Mouse (Mus musculus): ENCODE measurements at regions not wholly inside any gene's neighbourhood (a gene's known extent, or its start where the extent isn't known, plus 50 kb on each side); places are given as distances from the start of the nearest gene placed in this dataset.

DNA sequence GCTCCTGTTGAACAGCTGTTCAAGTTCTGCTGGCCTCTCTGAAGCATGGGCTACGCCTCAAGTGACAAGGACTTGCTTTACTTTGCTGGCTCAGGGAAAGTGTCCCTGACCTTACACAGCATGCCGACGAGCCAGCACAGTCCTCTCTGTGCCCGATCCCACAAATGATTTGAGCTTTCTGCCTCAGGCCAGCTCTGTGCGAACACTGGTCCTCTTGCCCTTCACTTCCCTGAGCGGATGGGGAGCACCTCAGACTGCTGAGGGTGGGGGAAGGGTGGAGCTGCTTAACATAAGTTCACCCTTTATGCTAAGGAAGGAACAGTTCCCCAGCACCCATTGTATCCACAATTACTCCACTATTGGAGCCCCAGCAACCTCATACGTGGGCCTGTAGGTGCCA, 223.7 kb upstream of the Mgmt start:
- TF ChIP-seq CTCF (IDR thresholded peaks at IDR 0.05): no peak
- no peak for TF ChIP-seq EP300 (IDR thresholded peaks at IDR 0.05; ENCODE audit: insufficient read depth, low read depth, low read length)
- TF ChIP-seq POLR2A (IDR thresholded peaks at IDR 0.05; ENCODE audit: insufficient read depth, low read depth, low read length): no peak
